Mouse (Mus musculus) lung, adult 2 months (tissue): ENCODE data around the gene Macrod2.

Experiments used
- CTCF ChIP-seq: fragments of 200-500 bp; IDR thresholded peaks from 2 replicates; pipeline ENCODE4 v1.5.1; 2011; ENCODE audit warnings: mild to moderate bottlenecking, low read length, control low read depth; ENCODE audit not compliant: insufficient read depth
- POLR2A ChIP-seq: fragments of 200-500 bp; IDR thresholded peaks from 2 replicates; pipeline ENCODE4 v1.6.1; 2011; ENCODE audit warnings: low read depth, mild to moderate bottlenecking, control low read depth, low read length, borderline replicate concordance; ENCODE audit errors: extremely low read depth

- TF ChIP-seq CTCF: no peak
- TF ChIP-seq POLR2A: no peak
Observed at GRCm38 (mm10) chr2:141859220-141859619, 1464.1 kb downstream of the Macrod2 start.
